Comparison of ENCODE assay signal across 16 mouse cellular contexts in genomic region chr1:149463930-149464329, GRCm38 (mm10).
"Had no signal": no experiment of that assay in that cellular context is flagged by ENCODE, and none has a peak within 500 bp of the region (broad histone marks: within the 10 kb centered on the region; RNA-seq: fewer than 3 reads in every experiment).

No protein-coding gene starts in this region.

- H3K4me1 ChIP-seq: kidney, embryonic 15.5 days; liver, embryonic 13.5 days; neural tube, embryonic 13.5 days; stomach, embryonic 15.5 days had no signal

- H3K4me3 ChIP-seq: kidney, embryonic 15.5 days; left cerebral cortex, adult 2 months; liver, embryonic 13.5 days; neural tube, embryonic 13.5 days; stomach, embryonic 15.5 days had no signal

- H3K9ac ChIP-seq: kidney, embryonic 15.5 days; liver, embryonic 13.5 days; neural tube, embryonic 13.5 days; stomach, embryonic 15.5 days had no signal

- H3K9me3 ChIP-seq: kidney, embryonic 15.5 days; liver, embryonic 13.5 days; neural tube, embryonic 13.5 days; stomach, embryonic 15.5 days had no signal

- H3K27ac ChIP-seq: kidney, embryonic 15.5 days; left cerebral cortex, adult 2 months; liver, embryonic 13.5 days; neural tube, embryonic 13.5 days; stomach, embryonic 15.5 days had no signal

- DNase-seq: kidney, adult 2 months; kidney, postnatal 10 days; kidney, postnatal 36 days; layer of hippocampus, postnatal 36 days; liver, embryonic 13.5 days; lung, adult 2 months; lung, postnatal 14 days; lung, postnatal 4 days; retina, postnatal 1 day; right cerebral cortex, postnatal 25 days; spleen, adult 18-20 months; thymus, postnatal 25 days had no signal

- H3K36me3 ChIP-seq: kidney, embryonic 15.5 days; liver, embryonic 13.5 days; neural tube, embryonic 13.5 days; stomach, embryonic 15.5 days had no signal

- H3K27me3 ChIP-seq: kidney, embryonic 15.5 days; liver, embryonic 13.5 days; neural tube, embryonic 13.5 days; stomach, embryonic 15.5 days had no signal

- H3K4me2 ChIP-seq: kidney, embryonic 15.5 days; liver, embryonic 13.5 days; neural tube, embryonic 13.5 days; stomach, embryonic 15.5 days had no signal
